Mouse (Mus musculus) thymus, postnatal 0 days (tissue): ENCODE data around the gene Stard3nl. TPM values are rescaled to one million over a fixed set of nuclear protein-coding genes. Genes with fewer than 3 reads are reported as not detected.
"Not testable (repeated sequence)": the region's sequence is repeated elsewhere in the genome, so short reads cannot be mapped to it uniquely, and the experiment has no call there.

ENCODE experiments used
- DNase-seq: peaks from one replicate; pipeline ENCODE4 v3.0.0-alpha.2; 2015; ENCODE audit warnings: low spot score
- polyA plus RNA-seq: library from polyadenylated mRNA; unstranded; fragments of >200 nt; fragmentation: Nextera tagmentation; extraction: Ambion mirVana; gene quantifications from 2 replicates; pipeline ENCODE4 v1.2.1, GENCODE M21; 2015

Stard3nl gene
- polyA plus RNA-seq, 1 experiment from 2014 or later: 58.6 TPM

GRCm38 (mm10) chr13:19385226-19385625 is 10.4 kb downstream of the Stard3nl start:
- DNase-seq: no peak

DNA sequence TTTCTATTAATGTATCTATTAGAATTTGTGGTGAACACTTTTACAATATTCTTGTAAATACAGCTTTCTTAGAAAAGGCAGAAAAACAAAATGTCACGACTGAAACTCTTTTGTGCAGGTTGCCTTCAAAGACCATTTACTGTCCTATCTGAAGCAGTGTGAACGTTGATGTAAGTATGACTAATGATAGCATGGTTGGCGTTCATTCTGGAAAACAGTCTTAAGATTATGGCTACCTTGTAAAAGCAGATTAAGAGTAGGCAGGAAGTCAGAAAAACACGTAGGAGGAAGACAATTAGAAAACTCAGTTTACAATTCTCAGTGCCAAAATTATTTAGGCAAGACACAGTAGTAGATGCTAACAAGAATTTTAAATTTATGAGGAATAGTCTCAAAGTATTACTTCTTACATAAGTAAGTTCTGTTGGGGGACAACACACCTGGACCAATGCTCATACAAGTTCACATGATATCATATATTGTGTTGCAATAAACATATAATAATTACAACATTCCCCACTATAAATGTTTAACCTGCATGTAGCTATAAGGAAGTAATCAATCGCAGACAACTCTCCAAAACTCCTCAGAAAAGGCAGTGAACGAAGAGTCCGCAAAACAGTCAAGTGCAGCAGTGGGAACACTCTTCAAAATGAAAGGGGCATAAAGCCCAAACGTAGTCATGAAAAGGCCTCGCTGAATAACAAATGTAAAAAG is 14.3 kb downstream of the Stard3nl start:
- DNase-seq: no peak

- DNase-seq: no peak
These were observed 16.3 kb downstream of the Stard3nl start for GRCm38 (mm10) chr13:19379313-19379712.

GRCm38 (mm10) chr13:19372133-19372729 is 23.4 kb downstream of the Stard3nl start:
- DNase-seq: no peak

DNA sequence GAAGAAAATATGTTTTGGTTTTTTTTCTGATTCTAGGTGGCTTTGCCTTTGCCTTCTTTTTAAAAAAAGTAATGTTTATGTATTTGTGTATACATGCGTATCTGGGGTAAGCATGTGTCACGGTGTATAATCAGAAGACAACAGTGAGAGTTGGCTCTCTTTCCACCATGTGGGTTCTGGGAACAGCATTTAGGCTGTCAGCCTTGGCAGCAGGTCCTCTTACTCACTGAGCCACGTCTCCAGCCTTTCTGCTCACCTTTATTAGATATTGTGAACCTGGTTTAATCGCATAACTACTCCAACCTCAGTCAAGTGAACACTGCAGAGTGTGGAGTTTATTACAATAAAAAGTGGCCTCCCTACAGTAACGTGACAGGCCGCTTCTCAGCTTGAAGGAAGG is 26.8 kb downstream of the Stard3nl start:
- no peak for DNase-seq

GRCm38 (mm10) chr13:19367536-19367935 is 28.1 kb downstream of the Stard3nl start:
- DNase-seq: no peak

DNA sequence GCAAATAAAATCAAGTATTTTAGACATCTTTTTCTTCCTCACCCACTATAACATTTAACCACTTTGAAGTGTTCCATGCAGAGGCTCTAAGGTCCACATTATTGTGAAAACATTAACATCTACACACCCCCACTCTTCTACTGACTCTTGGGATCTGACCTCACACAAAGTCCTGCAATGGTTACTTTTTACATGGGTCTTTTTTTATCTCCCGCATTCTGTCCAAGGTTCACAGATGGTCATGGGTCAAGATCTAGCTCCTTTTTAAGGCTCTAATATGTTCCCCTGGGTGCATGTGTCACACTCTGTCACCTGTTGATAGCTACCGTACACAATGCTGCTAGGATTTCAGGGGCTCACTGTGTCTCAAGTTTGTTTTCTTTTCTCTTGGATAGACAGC is 28.7 kb downstream of the Stard3nl start:
- no peak for DNase-seq

GRCm38 (mm10) chr13:19365596-19365995 is 30.0 kb downstream of the Stard3nl start:
- DNase-seq: peak; percentile 74

DNA sequence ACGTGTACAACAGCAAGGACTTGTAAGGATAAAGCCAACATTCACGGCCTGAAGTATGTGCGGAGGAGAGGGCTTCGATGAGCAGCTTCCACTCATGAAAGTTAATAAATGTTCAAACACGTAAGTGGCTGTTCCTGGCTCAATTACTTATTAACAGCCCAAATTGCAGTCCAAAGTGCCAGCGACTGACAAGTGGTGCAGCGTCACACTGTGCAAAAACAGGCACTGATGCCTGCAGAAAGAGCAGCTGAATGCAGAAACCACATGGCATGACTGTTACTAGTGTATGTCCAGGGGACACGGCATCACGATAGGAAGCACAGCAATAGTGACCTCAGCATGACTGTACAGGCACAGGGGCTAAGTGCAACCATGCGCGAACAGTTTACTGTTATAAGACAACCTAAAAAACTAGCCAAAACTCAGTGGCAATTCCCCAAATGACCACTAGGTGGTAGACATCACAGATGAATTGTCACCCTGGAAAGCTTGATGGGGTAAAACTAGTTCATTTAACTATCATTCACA is 31.3 kb downstream of the Stard3nl start:
- peak; percentile 74 for DNase-seq

- DNase-seq: peak; percentile 48
These were observed 33.2 kb downstream of the Stard3nl start for GRCm38 (mm10) chr13:19362358-19362757.

- DNase-seq: no peak
These were observed 37.6 kb downstream of the Stard3nl start for GRCm38 (mm10) chr13:19358027-19358426.

GRCm38 (mm10) chr13:19357301-19357700 is 38.3 kb downstream of the Stard3nl start:
- DNase-seq: peak; percentile 31

GRCm38 (mm10) chr13:19356720-19357119 is 38.9 kb downstream of the Stard3nl start:
- DNase-seq: peak; percentile 51

DNA sequence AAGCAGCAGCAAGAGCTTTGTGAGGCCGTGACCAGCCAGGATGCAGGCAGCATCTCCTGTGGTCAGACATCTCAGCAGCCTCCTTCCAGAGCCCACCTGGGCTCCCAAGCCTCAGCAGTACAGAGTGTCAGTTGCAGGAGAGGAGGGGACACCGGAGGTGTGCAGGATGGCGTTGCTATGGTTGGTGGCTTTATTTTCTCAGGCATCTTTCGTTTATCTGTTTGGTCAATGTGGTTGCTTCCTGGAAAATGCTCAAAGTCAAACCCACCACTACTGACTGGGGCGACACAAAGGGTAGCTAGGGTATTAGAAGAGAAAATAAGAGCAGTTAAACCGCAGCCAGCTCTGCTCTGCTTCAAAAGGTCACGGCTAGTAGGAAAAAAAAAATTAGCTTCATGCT is 39.5 kb downstream of the Stard3nl start:
- peak; percentile 48 for DNase-seq

GRCm38 (mm10) chr13:19352795-19353194 is 42.8 kb downstream of the Stard3nl start:
- no peak for DNase-seq

GRCm38 (mm10) chr13:19340356-19340755 is 55.2 kb downstream of the Stard3nl start:
- peak; percentile 10 for DNase-seq

- not testable (repeated sequence) for DNase-seq
These were observed 59.3 kb downstream of the Stard3nl start for GRCm38 (mm10) chr13:19336310-19336709.

Other genes with a start within 250 kb of the Stard3nl start
- gene Epdr1, start 224.1 kb upstream of the Stard3nl start, polyA plus RNA-seq: 4.3 and 4.4 TPM in 2 replicates
- 0.48 and 0.53 TPM in 2 replicates for gene Sfrp4, start 227.3 kb upstream of the Stard3nl start, polyA plus RNA-seq